Mouse (Mus musculus): ENCODE data around the gene Rabgap1l.

GRCm38 (mm10) chr1:160261849-160262248 is 531.2 kb downstream of the Rabgap1l start:
- TF ChIP-seq POLR2A (IDR thresholded peaks at IDR 0.05; ENCODE audit: borderline replicate concordance, low read depth, low read length) (no peak), CTCF (IDR thresholded peaks at IDR 0.05; ENCODE audit: low read depth, low read length) (no peak)
